Mouse (Mus musculus): ENCODE results near the gene Nceh1.

Gene Nceh1

DNA sequence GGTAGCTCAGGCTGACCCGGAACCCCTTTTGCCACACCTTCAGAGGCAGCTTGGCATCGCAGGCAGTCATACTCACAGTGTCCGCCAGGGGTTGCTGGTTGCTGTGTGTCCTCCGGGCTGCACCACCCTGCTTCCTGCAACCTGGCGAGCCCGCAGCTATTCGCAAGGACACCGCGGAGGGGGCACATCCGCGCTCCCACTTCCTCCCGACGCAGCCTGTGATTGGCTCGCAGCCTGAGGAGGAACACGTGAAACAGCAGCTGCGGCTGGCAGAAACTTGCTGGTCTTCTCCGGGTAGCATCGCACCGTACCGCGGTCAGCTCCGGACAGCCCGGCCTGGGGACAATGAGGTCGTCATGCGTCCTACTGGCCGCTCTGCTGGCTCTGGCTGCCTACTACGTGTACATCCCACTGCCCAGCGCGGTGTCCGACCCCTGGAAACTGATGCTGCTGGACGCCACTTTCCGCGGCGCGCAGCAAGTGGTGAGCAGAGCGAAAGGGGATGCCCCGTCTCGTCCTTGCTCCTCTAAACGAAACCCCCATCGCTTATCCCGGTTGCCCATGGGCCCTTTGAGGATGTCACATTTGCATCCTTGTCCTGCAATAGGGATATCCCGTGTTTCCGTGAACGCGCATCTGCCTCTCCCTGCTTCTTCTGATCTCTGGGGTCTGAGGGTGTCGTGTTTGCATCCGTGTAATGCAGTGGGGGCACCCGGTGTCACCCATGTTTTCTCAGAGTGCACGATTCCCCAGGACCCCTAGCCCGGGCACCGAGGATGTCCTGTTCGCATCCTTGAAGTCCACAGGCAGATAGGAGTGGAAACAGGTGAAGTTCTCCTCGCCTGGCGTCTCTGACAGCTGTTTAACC lies at the start of gene Nceh1:
Gene Nceh1, plus strand, starts transcription at position 233 of the 868 bp plus-strand sequence.
- DNase-seq = peak; percentile 96

DNA sequence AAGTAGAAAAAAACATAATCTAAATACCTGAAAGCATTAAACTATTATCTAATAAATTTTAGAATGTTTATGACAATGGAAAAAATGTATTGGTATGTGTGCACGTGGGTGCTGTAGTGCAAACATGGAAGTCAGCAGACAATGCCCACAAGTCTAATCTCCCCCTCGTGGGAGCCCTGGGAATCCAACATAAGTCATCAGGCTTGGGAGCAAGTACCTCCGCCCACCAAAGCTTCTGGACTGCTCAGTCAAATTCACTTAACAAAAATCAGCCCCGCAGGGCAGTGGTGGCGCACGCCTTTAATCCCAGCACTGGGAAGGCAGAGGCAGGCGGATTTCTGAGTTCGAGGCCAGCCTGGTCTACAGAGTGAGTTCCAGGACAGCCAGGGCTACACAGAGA lies 42.7 kb upstream of the Nceh1 start:
- no peak for DNase-seq

DNA sequence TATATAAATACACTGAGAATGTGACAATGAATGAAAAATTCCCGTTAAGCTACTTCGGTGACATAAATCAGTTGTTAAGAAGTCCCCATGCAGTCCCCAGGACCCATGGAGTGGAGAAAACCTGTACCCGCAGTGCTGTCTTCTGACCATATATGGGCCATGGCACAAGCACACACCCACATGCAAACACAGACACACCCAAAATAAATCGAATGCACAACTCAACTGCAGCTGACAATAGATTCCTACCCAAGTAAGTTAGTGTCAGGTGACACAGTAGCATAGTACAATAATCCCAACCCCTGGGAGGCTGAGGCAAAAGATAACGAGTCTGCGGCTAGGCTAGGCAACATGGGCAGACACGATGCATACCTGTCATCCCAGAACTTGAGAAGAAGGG lies 39.2 kb upstream of the Nceh1 start:
- no peak for DNase-seq

DNA sequence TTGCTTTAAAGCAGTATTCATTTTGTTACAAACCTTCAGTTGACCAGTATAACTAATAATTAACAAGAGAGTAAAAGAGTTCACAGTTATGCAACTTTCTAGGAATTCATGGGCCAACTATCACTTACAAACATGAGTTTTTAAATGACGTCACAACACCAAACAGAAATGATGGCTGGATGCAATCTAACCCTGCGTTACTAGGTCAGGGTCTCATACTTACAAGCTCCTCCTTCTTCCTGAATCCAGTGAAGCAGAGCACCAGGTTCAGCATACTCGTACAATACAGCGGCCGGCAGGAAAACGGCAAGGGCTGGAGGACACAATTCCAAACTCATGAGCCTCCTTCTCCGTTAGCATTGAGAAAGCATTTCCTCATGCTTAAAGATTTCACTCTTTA lies 37.0 kb upstream of the Nceh1 start:
- DNase-seq = peak; percentile 18

DNA sequence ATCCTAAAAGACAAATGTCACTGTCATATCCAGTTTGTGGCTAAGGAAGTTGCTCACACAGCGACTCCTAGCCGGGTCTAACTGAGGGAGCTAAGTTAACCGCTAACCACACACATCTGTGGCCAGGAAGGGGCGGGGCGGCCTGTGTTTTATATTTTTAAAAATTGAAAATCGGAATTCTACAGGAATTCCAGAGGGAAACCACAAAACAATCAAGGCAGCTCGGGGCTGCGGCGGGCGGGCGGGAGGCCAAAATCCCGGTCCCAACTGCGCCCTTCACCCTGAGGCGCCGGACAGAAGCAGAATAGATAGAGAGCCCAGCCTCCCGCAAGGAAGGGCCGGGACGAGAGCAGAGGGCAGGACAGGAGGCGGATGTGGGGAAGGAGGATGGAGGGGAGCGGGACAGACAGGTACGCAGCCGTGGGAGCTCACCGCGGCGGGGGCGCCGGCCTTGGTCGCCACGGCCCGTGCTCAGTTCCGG lies 29.5 kb upstream of the Nceh1 start:
- DNase-seq = peak; percentile 59

DNA sequence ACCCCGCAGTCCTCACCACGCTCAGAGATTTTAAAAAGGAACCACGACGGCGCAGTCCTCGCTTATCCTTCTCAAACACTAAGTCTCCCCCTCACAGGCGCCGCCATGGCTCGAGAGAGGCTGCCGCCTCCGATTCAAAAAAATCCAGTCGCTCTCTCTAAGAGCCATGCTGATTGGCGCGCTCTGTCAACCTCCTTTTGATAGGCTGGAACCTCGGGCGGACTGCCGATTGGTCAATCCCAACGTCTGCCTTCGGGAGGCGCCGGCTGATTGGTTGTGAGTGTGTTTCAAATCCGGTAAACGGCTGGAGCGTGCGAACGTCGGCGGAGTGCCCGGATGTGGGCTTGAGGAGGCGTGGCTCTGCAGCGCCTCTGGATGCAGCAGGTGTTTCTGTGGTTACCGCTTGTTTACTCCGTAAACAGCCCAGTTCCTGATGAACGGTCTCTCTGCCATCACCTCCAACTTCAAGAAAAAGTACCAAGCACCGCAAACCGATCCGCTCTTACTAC lies 29.0 kb upstream of the Nceh1 start, which contains the start of gene Ect2:
Gene Ect2, minus strand, starts transcription at position 178 of the 509 bp plus-strand sequence.
- DNase-seq = peak; percentile 99

DNA sequence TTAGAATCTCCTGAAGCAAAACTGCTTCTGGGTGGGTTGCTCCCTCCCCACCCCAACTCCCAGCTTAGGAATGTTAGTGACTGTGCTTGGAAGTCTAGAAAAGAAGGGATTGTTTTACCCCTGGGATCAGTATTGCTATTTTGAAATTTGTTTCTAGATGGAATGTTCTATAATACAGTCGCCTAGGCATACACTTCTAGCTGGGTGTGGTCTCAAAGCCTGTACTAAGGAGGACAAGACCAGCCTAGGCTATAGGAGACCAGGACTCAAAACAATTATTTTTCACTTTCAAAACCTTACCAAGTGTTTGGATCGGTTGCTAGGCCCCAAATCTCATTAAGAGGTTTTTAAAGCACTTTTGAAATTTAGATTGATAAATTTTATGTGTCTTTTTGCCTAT lies 28.5 kb upstream of the Nceh1 start:
- DNase-seq = no peak

DNA sequence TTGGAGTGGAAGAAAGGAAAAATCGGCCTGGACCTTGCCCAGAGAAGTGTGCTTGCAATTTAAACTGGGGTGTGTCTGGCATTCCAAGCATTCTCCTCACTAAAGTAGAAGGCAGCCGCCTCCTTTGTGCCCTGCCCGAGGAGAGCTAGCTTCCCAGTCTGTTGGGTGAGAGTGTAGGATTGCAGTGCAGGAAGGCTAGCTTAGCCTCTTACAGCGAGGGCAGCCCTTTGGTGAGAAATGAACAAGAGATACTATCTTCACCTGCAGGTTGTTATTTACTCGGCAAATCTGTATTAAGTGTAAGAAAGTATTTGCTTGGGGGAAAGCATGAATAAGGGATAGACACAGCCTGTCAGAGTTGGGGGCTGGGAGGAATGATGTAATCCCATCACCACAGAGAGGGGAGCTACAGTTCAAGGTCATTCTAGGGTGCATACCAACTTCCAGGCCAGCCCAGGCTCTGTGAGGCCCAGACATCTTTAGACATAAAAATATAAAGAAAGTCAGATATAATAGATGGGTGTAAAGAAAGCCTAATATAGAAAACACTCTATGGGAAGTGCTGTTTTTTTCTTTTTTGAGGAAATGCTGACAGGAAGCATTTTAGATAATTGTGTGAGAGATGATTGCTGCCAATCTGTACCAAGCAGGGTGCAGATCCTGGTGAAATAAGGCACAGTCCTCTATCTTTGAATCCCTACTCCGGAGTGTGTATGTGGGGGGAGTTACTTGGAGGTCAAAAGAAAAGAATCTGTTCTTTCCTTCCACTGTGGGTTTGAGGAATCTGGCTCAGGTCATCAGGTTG lies 27.5 kb upstream of the Nceh1 start:
- DNase-seq = peak; percentile 70

DNA sequence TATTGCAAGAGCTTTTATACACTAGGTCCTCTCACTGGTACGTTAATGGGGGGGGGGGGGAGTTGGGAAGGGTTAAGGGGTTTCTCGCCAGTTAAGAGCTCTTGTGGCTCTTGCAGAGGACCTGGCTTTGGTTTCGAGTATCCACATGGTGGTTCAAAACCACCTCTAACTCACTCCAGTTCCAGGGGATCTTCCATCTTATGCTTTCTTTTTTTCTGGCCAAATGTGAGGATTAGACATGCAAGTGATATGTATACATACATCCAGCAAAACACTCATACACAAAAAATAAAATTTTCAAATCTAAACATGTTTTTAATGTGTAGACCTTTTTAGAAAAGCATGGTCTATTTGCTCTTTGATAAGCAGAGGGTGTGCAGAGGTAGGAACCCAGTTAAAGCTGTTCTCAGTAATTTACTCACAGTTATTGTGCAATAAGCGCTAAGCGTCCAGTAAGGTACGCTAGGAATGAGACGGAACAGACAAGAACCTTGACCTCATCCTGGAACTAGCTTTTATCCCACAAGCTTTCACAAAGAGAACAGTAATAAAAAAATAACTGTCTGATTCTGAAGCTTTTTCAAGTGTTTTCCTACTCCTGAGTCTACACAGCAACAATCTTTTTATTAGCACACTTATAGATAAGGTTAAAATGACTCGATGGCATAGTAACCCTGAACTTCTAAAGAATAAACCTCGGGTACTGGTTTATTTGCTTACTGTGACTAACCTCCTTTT lies 26.7 kb upstream of the Nceh1 start:
- DNase-seq = no peak

DNA sequence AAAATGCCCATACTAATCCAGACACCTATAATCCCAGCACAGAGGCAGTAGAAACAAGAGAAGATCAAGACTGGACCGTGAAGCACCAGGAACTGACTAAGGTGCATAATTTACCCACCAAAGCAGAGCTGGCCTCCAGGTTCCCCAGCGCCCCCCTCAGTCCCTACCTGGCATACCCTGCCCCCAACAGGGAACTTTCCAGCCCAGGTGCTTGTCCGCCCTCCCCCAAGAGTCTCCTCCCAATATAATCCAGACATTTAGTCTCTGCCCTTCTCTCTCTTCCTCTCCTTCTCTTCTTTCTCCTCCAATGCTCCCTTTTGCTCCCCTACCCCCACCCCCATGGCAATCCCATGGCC lies 26.2 kb upstream of the Nceh1 start:
- DNase-seq = no peak

DNA sequence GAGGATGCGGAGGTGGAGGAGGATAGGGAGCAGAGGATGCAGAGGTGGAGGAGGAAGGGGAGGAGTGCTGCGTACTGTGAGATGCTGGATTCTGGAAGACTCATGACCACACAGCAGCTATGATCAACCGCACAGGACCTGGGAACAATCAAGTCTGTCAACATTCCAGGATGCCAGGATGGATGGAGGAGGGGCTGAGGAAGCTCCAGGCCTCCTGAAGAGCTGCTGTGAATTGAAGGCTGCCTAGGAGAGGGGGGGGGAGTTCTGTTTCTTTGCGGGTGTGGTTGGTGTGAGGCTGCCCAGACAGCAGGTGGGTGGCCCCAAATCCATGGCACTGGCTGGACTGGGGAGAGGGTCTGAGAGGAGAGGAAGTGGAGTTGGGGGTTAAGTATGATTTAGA lies 23.9 kb upstream of the Nceh1 start:
- DNase-seq = no peak

DNA sequence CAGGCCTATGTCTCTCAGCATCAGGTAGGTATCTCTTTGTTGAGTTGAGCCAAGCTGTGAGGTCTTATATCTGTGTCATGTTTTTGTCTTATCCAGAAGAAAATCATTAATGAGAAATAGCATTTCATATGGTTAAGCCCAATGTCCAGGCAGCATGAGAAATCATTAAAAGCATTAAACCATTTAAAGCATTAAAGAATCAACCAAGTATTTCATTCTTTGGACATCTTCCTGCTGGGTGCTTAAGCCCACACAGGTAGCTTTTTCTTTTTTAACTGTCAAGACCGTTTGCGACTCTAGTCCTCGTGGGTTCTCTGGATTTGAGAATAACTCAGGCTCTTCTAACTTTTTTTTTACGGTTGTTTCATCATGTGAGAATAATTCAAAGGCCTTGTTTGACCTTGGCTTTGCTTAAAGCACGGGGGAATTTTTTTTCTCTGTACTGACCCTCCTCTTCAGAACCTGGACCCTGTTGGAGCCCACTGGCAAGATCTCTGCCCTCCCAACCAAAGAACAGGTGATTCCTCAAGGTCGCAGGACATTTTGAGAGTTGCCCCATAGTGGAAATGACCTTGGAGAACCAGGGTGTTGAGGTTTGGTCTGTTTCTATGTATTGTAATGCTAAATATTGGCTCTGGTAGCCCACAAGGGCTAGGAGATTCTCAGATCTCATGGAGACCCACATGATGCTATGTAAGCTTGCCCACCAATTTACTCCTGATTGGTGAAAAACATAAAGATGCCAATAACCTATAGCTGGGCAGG lies 20.9 kb upstream of the Nceh1 start:
- DNase-seq = no peak

DNA sequence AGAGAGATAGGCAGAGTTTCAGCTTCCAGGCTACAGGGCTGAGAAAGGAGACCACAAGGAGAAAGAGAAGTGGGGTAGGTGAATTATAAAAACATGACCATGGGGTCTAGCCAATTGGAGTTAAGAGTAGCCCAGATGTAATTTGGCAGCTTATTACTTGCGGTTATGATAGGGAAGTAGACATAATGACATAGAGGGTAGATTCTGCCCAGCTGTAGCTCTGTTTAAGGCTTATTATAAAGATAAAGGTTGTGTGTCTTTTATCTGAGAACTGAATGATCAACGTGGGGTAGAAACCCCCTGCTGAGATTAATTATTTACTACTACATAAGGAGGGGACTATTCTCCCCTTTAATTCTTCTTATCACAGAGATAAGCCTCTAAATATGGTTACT lies 20.4 kb upstream of the Nceh1 start:
- DNase-seq = no peak

DNA sequence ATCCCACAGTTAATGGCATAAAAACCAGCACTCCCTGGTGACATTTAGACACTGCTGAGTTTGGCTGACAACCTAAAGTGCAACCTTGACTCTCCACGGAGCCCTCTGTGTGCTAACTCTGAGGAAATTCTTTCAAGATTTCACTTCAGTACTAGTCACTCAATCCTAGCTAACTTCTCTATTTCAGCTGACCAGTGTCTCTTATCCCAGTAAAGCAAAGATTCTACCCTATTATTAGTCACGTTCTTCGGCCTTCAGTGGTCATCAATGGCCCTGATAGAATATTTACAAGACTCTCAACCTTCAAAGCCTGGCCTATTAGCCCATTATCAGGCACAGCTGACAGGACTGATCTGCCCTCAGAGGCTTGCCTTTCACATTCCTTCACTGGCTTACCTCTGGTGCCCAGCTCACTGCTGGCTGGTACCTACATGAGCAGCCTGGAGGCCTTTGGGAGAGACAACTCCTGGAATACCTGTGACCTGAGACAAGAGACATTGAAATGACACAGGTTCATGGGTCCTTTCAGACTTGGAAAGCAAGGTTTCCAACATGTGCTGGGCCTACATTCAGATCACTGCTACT lies 17.2 kb upstream of the Nceh1 start:
- no peak for DNase-seq

DNA sequence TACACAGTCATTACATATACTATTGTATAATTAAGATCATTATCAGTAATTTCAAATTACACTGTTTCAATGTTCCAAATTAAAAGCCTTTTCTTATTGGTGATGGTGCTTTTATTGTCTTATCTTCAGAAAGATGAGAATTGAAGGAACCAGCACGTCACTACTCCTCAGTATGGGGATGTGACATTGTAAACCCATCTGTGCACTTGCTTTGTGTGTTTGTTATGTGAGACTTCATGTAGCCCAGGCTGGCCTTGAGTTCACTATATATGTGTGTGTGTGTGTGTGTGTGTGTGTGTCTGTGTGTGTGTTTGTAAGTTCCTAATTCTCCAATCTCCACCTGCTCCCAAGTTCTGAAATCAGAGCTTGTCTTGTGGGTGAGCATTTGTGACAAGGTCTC lies 12.5 kb upstream of the Nceh1 start:
- no peak for DNase-seq

DNA sequence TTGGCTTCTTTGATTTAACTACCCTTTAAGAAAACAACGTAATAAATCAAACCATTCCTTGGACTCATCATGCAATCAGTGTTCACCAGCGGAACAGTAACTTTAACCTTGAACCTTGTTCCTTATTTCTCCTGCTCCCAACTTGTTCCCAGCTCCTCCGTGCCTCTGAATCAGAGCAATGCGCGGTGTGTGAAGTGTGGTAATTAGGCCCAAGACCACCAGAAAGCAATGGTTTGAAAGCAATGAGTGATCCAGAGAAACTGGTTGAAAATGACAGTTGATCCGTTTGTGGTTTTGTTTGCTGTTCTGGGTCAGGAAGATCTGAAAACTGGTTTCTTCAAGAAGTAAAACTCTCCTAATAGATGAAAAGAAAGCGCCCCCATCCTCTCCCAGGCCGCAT lies 3.1 kb upstream of the Nceh1 start:
- no peak for DNase-seq

DNA sequence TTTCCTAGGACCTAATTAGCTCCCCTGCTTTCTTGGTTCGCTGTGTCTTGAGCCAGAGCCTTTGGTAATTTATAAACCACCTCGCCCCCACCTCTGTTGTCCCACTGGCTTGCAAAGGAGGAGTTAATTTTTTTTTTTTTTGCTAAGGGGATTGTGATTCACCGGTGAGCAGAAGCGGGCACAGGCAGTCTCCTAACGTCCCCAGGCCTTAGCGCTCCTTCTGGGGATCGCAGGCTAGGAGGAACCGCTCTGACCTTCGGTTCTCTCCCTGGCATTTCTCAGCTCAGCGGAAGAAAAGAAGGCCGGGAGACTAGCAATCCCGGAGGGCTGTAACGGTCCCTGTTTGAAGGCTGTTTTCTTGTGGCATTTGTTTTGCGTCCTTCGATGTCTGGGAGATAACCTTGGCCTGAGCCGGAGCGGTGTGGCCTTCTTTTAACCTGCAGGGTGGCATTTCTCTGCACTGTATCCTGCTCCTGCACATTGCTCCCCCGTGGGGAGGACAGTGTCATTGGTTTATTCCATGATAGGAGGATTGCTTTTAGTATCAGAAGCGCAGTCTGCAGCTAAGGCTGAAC lies 923 bp downstream of the Nceh1 start:
- peak; percentile 52 for DNase-seq

DNA sequence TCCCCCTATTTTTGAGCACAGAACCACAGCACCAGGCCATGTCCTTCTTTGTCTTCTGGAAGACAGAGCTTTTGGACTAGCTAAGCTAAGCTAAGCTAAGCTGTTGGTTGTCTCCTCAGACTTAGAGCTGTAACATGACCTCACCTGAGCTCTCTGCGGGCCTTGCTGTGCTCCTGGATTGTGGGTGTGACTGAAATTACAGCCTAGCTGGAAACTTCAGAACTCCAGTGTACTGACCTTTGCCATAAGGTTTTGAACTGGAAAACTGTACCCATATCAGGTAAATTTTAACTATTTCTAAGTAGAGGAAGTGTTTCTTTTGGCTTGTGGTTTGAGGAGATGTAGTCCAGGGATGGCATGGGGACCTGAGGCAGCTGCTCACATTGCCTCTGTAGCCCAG lies 5.6 kb downstream of the Nceh1 start:
- no peak for DNase-seq

DNA sequence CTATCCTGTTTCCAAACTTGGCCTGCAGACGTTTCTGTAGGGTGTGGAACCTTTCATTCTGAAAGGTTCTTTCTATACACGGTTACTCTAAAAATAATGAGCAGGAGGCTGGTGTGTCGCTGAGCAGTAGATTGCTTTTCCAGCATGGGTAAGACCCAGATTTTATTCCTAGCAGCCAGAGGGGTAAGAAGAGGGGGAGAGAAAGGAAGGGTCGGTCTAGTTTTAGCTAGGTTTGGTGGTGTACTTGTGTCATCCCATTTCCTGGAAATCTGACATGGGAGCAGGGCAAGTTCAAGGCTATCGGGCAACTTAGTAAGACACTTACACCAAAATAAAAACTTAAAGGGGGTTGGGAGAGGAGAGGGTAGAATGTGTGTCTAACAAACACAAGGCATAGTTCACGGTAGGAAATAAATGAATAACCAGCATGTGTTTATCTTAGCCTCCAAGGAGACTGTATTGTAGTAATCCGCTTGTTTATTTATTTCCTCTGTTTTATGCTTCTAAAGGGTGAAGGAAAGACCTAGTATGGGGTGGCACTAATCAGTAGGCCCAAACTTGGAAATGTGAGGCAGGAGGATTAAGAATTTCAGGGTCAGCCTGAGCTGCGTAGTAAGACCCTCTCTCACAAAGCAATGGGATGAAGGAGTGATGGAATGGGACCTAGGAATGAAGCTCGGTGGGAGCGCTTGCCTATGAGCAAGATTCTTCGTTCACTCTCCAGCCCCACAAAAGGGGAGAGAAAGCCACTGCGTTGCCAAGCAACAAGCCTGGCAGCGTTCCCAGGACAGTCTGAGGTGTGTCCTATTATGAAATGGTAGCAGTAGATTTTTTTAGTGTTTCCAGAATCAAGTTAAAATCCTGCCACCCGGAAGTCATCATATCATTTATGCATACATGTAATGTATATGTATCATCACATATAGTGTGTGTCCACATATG lies 6.8 kb downstream of the Nceh1 start:
- peak; percentile 92 for DNase-seq

DNA sequence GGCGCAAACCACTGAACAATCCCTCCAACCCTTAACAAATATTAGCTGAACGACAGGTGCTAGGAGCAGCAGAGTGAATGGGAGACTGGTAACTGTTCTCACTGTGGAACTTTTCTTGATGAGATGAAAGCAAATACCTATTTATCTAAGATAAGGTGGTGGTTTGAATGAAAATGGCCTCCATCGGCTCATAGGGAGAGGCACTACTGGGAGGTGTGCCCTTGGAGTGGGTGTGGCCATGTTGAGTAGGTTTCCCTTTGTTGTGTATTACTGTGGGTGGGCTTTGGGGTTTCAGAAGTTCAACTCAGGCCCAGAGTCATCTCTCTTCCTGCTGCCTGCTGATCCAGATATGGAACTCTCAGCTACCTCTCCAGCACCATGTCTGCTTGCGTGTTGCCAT lies 8.1 kb downstream of the Nceh1 start:
- DNase-seq = no peak
